Mouse (Mus musculus) mature B cell (primary cell): ENCODE results near the gene Olfr675.
"Not testable (repeated sequence)": the region's sequence is repeated elsewhere in the genome, so short reads cannot be mapped to it uniquely, and the experiment has no call there.

Source experiments
- in situ Hi-C: fragments of 300-500 bp; cut with MboI; formaldehyde crosslinking; loops from 2 replicates; pipeline ENCODE4 v1.14.3; 2019

The Olfr675 gene

GRCm38 (mm10) chr7:105028360-105028759 is at the start of gene Olfr675:
Gene Olfr675 (minus strand): TSS chr7:105028460.
- in situ Hi-C loops = no loop called here

GRCm38 (mm10) chr7:105064175-105064574 is 35.9 kb upstream of the Olfr675 start, which contains the start of gene Olfr678:
Gene Olfr678 (plus strand): TSS chr7:105064475.
- in situ Hi-C loops = no loop called here

- in situ Hi-C loops = no loop called here
Measured at GRCm38 (mm10) chr7:105058951-105059350, 30.7 kb upstream of the Olfr675 start.

- in situ Hi-C loops = not testable (repeated sequence)
Measured at GRCm38 (mm10) chr7:105033836-105034235, 5.6 kb upstream of the Olfr675 start.

GRCm38 (mm10) chr7:105032398-105032797 is 4.1 kb upstream of the Olfr675 start, which contains the start of gene Olfr676:
Gene Olfr676 (plus strand): TSS chr7:105032698.
- in situ Hi-C loops = no loop called here

- in situ Hi-C loops = no loop called here
Measured at GRCm38 (mm10) chr7:105022530-105022929, 5.7 kb downstream of the Olfr675 start.

GRCm38 (mm10) chr7:105001929-105002328 is 26.3 kb downstream of the Olfr675 start, which contains the start of gene Olfr672:
Gene Olfr672 (minus strand): TSS chr7:105002029.
- in situ Hi-C loops = no loop called here

- in situ Hi-C loops = no loop called here
Measured at GRCm38 (mm10) chr7:104979026-104979425, 49.2 kb downstream of the Olfr675 start, which contains the start of gene Olfr671. Gene Olfr671 (minus strand): TSS chr7:104979126.

GRCm38 (mm10) chr7:104972507-104972906 is 55.8 kb downstream of the Olfr675 start:
- in situ Hi-C loops = not testable (repeated sequence)
